Mouse (Mus musculus) adrenal gland, adult 18-20 months (tissue): Measurements from ENCODE around the gene Hes3. TPM values are rescaled to one million over a fixed set of nuclear protein-coding genes. Genes with fewer than 3 reads are reported as not detected.
A peak's percentile ranks its signal among the peaks of the same experiment; 100 is the strongest.

ENCODE experiments used
- DNase-seq, 2 experiments: peaks; one replicate each; pipeline ENCODE4 v3.0.0; 2021 to 2022; ENCODE audit warnings: low spot score in 2 of 2
- total RNA-seq, 2 experiments: library from RNA; stranded (reverse); gene quantifications; 1 replicate in 1 of 2; 2 replicates in 1 of 2; pipeline ENCODE4 v1.2.3; 2021

Gene Hes3
- total RNA-seq, 2 experiments from 2014 or later: not detected

DNA sequence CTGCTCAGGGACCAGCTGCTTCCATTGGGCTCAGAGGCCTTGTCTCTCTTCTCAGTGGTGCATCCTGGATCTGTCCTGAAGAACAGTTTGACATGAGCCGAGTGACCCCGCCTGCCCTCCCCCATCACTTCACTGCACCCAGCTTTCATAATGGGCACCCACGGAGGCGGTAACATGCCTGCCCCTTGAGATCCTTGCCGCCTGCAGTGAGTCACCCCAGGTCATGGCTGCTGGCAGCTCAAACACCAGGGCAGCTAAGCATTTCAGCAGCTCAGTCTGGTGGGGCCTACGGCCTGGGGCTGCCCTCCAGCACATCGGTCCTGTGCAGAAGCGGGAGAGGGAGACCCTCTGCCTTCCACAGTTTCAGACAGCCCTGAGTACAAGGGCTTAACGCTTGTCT, 16.1 kb upstream of the Hes3 start:
- DNase-seq: no peak

DNA sequence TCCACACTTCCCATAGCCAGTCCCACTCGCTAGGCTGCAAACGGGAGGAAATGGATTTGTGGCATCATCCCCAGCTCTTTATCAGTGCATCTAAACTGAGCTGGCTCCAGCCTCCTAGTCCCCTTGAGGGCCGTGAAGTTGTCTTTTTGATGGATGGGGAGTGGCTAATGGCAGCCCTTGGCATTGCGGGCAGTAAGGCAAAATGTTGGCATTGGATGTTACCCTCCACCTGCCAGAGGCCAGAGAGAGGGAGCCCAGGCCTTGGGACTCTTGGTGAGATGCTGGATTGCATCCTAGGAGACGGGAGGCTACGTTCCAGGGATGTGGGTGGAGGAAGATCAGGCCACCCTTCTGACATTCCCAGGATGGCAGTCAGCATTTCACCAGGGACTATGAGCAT, 14.5 kb upstream of the Hes3 start:
- DNase-seq: no peak

DNA sequence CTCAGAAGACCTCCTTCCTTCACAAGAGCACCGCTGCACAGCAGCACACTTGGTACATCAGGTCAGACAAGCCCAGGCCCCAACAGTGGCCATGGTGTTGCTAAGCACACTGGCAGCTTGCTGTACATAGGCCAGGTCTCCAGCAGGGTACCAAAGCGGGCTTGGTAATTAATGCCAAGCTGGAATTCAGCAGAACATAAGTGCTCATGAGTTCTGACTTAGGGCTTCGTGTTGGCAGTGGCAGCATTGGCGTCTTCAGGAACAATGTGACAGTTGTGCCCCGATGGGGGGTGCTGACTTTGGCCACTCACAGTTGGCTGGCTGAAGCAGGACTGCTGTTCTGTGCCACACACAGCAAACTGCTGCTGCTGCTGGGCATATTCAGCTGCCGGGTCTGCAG, 13.2 kb upstream of the Hes3 start:
- DNase-seq: no peak

- DNase-seq: no peak
Measured at GRCm38 (mm10) chr4:152303172-152303571, 11.7 kb upstream of the Hes3 start.

DNA sequence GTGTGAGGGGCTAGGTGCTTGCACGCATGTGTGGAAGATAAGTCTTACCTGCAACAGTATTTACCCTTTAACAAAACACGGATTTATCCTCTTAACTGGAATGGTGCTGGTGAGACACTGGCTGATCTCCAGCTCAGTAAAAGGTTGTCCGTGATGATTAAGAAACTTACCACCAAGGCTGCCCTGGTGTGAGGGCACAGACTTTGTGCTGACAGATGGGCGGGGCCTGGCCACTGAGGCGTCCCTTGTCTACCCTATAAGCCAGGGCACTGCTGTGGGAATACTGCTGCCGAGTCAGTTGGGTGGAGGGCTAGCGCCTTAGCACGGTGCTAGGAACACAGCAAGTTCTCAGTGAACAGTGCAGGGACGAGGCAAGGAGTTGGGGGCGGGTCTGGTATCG, 10.6 kb upstream of the Hes3 start:
- DNase-seq: no peak

DNA sequence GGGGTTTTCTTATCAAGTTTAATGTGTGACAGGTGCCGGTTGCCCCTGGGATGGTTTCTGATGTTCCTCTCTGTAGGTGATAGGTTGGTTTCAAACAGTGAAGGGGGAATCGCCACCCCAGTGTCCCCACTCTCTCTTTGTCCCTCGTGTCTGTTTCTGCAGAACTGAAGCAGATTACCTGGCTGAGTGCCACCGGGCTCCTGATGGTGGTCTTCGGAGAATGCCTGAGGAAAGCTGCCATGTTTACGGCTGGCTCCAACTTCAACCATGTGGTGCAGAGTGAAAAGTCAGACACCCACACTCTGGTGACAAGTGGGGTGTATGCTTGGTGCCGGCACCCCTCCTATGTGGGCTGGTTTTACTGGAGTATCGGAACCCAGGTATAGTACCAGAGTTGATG, 8.9 kb upstream of the Hes3 start:
- DNase-seq: no peak

GRCm38 (mm10) chr4:152298836-152299235, 7.4 kb upstream of the Hes3 start:
- no peak for DNase-seq

- peak; percentile 100 for DNase-seq
Measured at GRCm38 (mm10) chr4:152296874-152297861, 5.7 kb upstream of the Hes3 start, which contains the start of gene Icmt. Gene Icmt (plus strand): TSS chr4:152297227.

DNA sequence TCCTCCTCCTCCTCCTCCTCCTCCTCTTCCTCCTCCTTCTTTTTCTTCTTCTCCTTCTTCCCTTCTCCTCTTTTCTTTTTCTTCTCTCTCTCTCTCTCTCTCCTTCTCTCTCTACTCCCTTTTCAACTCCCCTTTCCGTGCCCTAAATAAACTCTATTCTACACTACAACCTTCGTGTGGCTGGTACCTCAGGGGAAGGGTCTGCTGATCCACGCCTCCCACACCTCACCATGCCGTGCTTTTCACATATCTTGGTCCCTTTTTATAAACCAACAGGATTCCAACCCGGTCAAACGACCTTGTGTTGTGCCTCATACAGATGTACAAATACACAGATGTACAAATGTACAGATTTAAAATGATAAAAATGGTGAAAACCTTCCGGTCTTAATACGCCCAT, 4.9 kb upstream of the Hes3 start:
- no peak for DNase-seq

DNA sequence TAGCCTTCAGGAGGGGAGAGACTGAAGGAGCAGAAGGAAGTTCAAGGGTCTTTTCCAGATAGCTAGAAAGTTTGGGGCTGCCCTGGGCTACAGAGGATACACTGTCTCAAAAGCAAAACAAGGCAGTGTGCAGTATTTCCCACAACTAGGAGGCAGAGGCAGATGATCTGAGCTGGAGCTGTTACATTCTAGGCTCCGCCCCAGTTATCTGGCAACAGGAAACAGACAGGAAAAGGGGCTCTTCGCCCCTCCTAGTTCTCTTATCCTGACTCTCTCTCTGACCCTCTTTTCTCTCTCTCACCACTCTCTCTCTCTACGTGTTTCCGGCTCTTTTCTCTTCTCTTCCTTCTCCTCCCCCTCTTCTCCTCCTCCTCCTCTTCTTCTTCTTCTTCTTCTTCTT, 4.5 kb upstream of the Hes3 start:
- DNase-seq: no peak

DNA sequence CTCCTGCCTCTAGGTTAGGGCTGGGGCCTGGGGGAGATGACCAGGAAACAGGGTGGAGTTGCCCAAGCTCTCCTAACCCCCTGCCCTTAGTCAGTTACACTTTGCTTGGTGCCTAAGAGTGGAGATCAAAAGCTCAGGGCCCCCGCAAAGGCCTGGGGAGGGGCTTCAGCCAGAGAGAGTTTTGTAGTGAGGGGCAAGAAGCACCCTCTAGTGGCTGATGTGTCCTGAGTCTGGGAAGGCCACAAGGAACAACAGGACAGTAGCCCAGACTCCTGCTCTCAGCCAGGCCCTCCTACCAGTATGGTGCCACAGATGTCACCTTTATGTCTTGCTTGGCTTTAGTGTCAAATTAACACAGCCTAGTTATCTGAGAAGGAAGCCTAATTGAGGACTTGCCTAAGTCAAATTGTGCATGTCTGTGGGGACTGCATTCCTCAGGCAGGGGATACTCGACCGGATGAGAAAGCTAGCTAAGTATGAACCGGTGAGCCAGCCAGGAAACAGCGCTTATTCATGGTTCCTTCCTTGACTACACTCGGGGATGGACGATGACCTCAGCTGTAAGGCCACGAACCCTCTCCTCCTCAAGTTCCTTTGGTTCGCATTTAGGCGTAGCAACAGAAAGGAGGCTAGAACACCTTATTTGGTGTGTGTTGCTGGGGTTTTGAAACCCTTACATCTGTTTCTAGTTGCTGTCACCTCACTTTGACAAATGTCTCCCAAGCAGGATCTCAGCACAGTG, 2.9 kb upstream of the Hes3 start:
- no peak for DNase-seq

DNA sequence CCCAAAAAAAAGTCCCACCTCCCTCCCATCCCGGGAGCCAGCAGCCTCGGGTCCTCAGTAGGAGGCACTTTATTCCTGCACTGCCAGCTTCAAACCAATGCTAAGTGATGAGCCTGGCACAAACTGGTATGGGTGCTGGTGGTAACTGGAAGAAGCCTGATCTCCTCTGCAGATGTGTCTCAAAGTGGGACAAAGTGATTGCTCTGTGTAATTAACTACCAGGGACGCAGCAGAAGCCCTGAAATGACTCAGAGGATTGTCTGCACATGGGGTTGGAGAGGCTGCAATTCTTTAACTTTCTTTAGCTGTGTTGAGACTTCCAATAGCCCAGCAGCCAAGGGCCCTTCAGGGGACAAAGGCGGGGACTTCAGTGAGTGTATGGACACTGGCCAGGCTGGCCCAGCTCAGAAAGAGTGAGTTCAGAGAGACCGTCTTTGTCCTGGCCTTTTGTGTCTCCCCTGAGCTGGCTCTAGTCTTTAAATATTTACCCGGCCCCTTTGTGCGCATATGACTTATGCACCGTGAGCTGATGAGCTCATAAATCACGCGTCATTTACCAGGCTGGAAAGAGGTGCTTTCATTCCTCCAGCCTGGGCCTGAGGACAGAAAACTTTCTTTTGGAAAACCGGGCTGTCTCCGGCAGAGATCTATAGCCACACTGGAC, 772 bp upstream of the Hes3 start:
- DNase-seq: no peak

DNA sequence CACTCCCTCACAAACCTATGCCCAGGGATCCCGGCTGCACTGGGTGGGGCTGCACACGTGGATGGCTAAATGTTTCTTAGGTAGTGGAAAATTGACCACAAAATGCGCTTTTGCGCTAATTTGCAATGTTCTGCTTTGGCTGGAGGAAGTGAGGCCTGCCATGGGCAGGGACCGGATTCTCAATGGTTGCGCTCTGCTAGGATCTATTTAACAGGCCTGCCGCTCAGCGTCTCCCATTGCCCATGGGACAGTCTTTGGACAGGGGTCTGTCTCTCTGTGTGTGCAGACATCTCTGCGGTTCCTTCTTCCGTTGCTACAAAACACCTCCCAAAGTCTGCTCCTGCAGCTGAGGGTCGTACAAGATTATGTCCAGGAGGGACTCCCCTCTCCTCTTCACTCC, 471 bp downstream of the Hes3 start:
- DNase-seq: no peak

DNA sequence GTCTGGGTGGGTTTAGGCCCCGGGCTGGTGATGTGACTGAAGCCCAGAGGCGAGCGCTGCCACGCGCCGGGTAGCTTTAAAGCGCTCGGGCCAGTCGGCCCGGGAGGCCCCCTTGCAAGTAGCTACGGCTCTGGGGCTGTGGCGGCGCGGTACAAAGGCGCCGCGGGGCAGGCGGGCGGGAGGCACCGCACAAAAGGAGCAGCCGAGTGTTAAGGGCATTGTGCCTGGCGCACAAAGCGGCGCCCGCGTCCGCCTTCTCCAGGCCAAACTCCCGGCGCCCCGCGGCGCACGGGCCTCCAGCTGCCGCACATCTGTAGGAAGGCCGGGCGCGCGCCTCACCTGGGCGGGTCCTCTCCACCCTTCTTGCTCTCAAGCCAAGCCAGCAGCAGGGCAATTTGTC, 1.1 kb downstream of the Hes3 start:
- no peak for DNase-seq

- no peak for DNase-seq
Measured at GRCm38 (mm10) chr4:152288398-152288945, 3.0 kb downstream of the Hes3 start.

- DNase-seq: no peak
Measured at GRCm38 (mm10) chr4:152287317-152288120, 3.9 kb downstream of the Hes3 start.

- DNase-seq: peak; percentile 56 to 64
Measured at GRCm38 (mm10) chr4:152286887-152287286, 4.6 kb downstream of the Hes3 start.

DNA sequence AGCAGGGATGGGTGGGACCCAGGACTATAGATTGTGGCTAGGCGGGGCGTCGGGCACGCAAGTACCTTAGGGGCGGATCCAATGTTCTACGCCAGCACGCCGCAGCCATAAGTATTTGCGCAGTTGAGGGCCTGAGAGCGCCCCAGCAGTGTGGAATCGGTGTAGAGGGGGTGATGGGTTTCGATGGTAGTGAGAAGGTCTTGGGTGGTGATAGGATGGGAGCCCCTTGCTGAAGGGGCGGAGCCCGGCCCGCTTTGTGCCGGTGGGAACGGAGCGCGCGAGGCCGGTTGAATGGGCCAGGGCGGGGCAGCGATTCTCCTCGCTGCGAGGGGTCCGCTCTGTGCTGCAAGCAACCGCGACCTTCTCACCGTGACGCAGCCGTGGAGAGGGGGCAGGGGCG, 5.3 kb downstream of the Hes3 start:
- no peak for DNase-seq

DNA sequence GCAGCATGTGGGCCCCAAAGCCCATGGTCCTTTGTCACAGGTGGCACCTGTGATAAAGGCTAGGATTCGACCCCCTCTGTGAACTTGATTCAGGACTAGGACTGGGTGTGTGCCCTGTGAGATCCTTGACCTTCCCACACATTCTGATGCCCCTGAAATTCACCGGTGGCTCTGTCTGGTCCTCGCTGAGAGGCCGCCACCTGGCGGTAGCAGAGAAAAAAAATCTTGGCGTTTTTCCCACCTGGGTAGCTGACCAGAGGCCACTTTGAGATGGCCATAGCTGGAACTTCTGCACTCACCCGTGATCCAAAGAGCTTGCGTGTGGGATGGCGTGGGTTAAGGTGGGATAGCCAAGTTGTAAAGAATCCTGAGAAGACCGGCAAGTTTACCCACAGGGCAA, 6.0 kb downstream of the Hes3 start:
- DNase-seq: peak; percentile 42 to 58

- DNase-seq: peak; percentile 87 to 91
Measured at GRCm38 (mm10) chr4:152283186-152283950, 8.1 kb downstream of the Hes3 start.
